Mouse (Mus musculus) neural tube, embryonic 13.5 days (tissue): ENCODE measurements around the gene Ppp1r37. TPM values are rescaled to one million over a fixed set of nuclear protein-coding genes. Genes with fewer than 3 reads are reported as not detected.

Experiments used
- ATAC-seq: fragments of 200-750 bp; cut with Nextera tagmentation; 2 replicates; pipeline ENCODE4 v1.8.0; 2017; ENCODE audit warnings: low read depth, mild to moderate bottlenecking, moderate TSS enrichment, moderate library complexity
- H3K27ac ChIP-seq: fragments of 300-500 bp; sonication (generic); replicated peaks from 2 replicates; pipeline ENCODE4 v1.5.1; 2015; ENCODE audit warnings: moderate library complexity, mild to moderate bottlenecking, inconsistent platforms
- H3K27me3 ChIP-seq: fragments of 300-500 bp; sonication (generic); 2 replicates; pipeline ENCODE4 v1.6.1; 2015; ENCODE audit warnings: mild to moderate bottlenecking, inconsistent platforms
- H3K36me3 ChIP-seq: fragments of 300-500 bp; sonication (generic); 2 replicates; pipeline ENCODE4 v1.6.1; 2015; ENCODE audit warnings: mild to moderate bottlenecking, inconsistent platforms
- H3K4me1 ChIP-seq: fragments of 300-500 bp; sonication (generic); replicated peaks from 2 replicates; pipeline ENCODE4 v1.6.1; 2015; ENCODE audit warnings: inconsistent platforms
- H3K4me2 ChIP-seq: fragments of 300-500 bp; sonication (generic); 2 replicates; pipeline ENCODE4 v1.6.1; 2015; ENCODE audit warnings: inconsistent platforms, mild to moderate bottlenecking, moderate library complexity
- H3K4me3 ChIP-seq: fragments of 300-500 bp; sonication (generic); 2 replicates; pipeline ENCODE4 v1.5.1; 2015; ENCODE audit warnings: mild to moderate bottlenecking, inconsistent platforms
- H3K9ac ChIP-seq: fragments of 300-500 bp; sonication (generic); 2 replicates; pipeline ENCODE4 v1.6.1; 2015; ENCODE audit warnings: moderate library complexity, mild to moderate bottlenecking, inconsistent platforms
- H3K9me3 ChIP-seq: fragments of 300-500 bp; sonication (generic); 2 replicates; pipeline ENCODE4 v1.6.1; 2016; ENCODE audit warnings: inconsistent platforms
- WGBS: fragments of 180-500 bp; shearing (Covaris S2); methylation state at CpG from one replicate; pipeline ENCODE4 v1.1.7; 2015; 5-methylcytosine and 5-hydroxymethylcytosine counted together
- polyA plus RNA-seq: library from polyadenylated mRNA; unstranded; fragments of >200 nt; fragmentation: Nextera tagmentation; extraction: Ambion mirVana; gene quantifications from 2 replicates; pipeline ENCODE4 v1.2.1, GENCODE M21; 2015

Gene Ppp1r37
- polyA plus RNA-seq, 1 experiment from 2014 or later, result 36.5 TPM

GRCm38 (mm10) chr7:19506969-19507611 is 55.8 kb downstream of the Ppp1r37 start:
- H3K27me3 ChIP-seq, result no peaks in the 10 kb centered on the region
- H3K4me2 ChIP-seq, result peak overlapping the region; percentile 84
- H3K9me3 ChIP-seq, result no peaks in the 10 kb centered on the region
- no peaks in the 10 kb centered on the region for H3K36me3 ChIP-seq
- H3K4me1 ChIP-seq, result peaks cover 25% of the 10 kb centered on the region
- peak overlapping the region; percentile 78 for H3K27ac ChIP-seq
- H3K9ac ChIP-seq, result peak overlapping the region; percentile 77
- ATAC-seq, result peak; percentile 25; the same call in 1 of the 2 replicates
- WGBS, result under 1% methylated on average over 69 of the region's 71 CpGs
- H3K4me3 ChIP-seq, result peak overlapping the region; percentile 61

GRCm38 (mm10) chr7:19506326-19506725 is 56.5 kb downstream of the Ppp1r37 start:
- Histone ChIP-seq H3K9ac (no peak overlapping the region), H3K4me2 (peak overlapping the region; percentile 84), H3K4me3 (peak overlapping the region; percentile 61), H3K9me3 (no peaks in the 10 kb centered on the region), H3K36me3 (no peaks in the 10 kb centered on the region), H3K27ac (no peak overlapping the region), H3K27me3 (no peaks in the 10 kb centered on the region), H3K4me1 (peaks cover 25% of the 10 kb centered on the region)
- ATAC-seq, result no peak
- 25% methylated on average over 6 of the region's 6 CpGs for WGBS

DNA sequence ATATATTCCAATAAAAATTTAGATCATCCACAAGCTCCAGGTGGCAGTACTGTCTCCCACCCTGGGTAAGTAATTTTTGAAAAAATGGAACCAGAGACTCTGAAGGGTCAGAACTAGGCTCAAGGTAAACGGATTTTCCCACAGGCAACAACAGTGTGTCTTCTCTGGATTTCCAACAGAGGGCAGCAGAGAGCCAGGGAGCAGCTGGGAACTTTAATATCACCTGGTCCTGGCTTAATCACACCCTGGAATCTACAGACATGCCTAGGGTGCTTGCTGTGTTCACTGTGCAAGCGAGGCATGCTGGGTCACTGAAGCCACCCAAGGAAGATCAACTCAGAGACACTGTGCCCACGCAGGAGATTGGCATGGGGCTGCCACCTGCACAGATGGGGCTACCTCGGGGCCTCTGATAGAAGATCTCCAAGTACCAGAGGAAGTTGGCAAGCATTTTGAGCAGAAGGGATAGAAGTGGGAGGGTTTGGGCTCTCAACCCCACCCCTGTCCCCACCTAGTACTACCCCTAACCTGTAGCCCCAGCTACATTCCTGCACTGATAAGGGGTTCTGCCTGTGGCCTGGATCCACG is 59.3 kb downstream of the Ppp1r37 start:
- ATAC-seq, result no peak
- no peak overlapping the region for H3K27ac ChIP-seq
- H3K4me1 ChIP-seq, result peaks cover 15% of the 10 kb centered on the region
- no peaks in the 10 kb centered on the region for H3K27me3 ChIP-seq
- 39% methylated on average over 5 of the region's 5 CpGs for WGBS
- no peak overlapping the region for H3K4me2 ChIP-seq
- no peaks in the 10 kb centered on the region for H3K36me3 ChIP-seq
- no peak overlapping the region for H3K4me3 ChIP-seq
- H3K9me3 ChIP-seq, result no peaks in the 10 kb centered on the region
- H3K9ac ChIP-seq, result no peak overlapping the region

DNA sequence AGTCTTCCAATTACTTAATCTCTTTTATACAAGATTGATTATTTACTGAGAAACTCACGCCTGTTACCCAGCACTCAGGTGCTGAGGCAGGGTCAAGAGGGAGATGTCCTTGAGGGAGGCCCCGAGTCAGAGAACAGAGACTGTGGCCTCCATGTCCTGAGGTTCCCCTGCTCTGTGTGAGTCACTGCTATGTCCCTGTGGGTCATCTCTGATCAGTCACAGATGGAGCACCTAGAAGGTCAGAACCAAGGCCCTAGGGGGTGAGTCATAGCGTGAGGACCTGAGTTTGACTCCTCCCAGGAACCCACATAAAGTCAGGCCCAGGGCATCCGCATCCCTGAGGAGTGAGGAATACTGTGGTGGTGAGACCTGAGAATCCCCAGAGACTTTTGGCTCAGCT is 61.2 kb downstream of the Ppp1r37 start:
- H3K9ac ChIP-seq, result no peak overlapping the region
- H3K27me3 ChIP-seq, result no peaks in the 10 kb centered on the region
- H3K4me1 ChIP-seq, result peaks cover 4% of the 10 kb centered on the region
- no peak for ATAC-seq
- H3K36me3 ChIP-seq, result no peaks in the 10 kb centered on the region
- no peak overlapping the region for H3K4me2 ChIP-seq
- no peak overlapping the region for H3K4me3 ChIP-seq
- WGBS, result 83% methylated on average over 4 of the region's 4 CpGs
- no peaks in the 10 kb centered on the region for H3K9me3 ChIP-seq
- no peak overlapping the region for H3K27ac ChIP-seq

- WGBS, result 75% methylated on average over 12 of the region's 12 CpGs
- H3K4me3 ChIP-seq, result no peak overlapping the region
- no peak overlapping the region for H3K9ac ChIP-seq
- no peak for ATAC-seq
- H3K27ac ChIP-seq, result no peak overlapping the region
- H3K9me3 ChIP-seq, result no peaks in the 10 kb centered on the region
- no peak overlapping the region for H3K4me2 ChIP-seq
- H3K27me3 ChIP-seq, result no peaks in the 10 kb centered on the region
- H3K4me1 ChIP-seq, result no peaks in the 10 kb centered on the region
- H3K36me3 ChIP-seq, result no peaks in the 10 kb centered on the region
Measured at GRCm38 (mm10) chr7:19500420-19501363, 62.2 kb downstream of the Ppp1r37 start.

GRCm38 (mm10) chr7:19498326-19498725 is 64.5 kb downstream of the Ppp1r37 start:
- Histone ChIP-seq H3K9ac (no peak overlapping the region), H3K27ac (no peak overlapping the region), H3K9me3 (no peaks in the 10 kb centered on the region), H3K4me3 (no peak overlapping the region), H3K27me3 (peaks cover 12% of the 10 kb centered on the region), H3K36me3 (no peaks in the 10 kb centered on the region), H3K4me2 (no peak overlapping the region), H3K4me1 (no peaks in the 10 kb centered on the region)
- 85% methylated on average over 4 of the region's 4 CpGs for WGBS
- ATAC-seq, result no peak

- 78% methylated on average over 5 of the region's 5 CpGs for WGBS
- Histone ChIP-seq H3K4me2 (no peak overlapping the region), H3K36me3 (no peaks in the 10 kb centered on the region), H3K27ac (no peak overlapping the region), H3K27me3 (peaks cover 33% of the 10 kb centered on the region), H3K9ac (no peak overlapping the region), H3K4me1 (peaks cover 6% of the 10 kb centered on the region), H3K9me3 (no peaks in the 10 kb centered on the region), H3K4me3 (no peak overlapping the region)
- ATAC-seq, result no peak
Measured at GRCm38 (mm10) chr7:19496214-19496555, 66.7 kb downstream of the Ppp1r37 start.

DNA sequence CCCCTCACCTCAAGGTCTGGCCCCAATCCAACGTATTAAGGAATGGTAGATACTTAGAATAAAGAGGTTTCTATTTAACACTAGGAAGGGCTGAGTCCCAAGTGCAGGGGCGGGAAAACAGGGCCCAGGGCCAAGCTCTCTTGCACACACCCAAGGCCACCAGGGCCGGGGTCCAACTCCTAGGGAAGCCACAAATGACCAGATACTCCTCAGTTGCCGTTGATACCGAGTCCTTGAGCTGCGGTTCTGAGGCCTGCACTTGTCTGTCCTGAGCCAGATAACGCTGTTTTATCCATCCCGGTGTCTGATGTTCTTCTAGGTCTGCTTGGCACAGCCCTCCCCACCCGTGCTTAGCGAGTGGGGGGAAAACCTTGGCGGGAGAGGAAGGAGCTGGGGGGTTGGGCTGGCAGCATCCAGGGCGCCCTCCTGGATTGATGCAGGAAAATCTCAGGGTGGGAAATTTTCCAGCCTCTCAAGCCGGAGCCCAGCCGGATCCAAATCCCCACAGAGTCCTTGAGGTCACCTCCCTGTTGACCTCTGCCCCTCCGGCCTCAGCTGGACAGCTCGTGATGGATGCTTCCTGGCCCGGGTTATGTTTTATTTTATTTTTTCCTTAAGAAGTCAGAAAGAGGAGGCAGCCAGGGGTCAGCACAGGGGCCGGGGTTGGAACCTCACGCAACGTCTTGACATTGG is 67.2 kb downstream of the Ppp1r37 start:
- ATAC-seq, result no peak
- no peak overlapping the region for H3K9ac ChIP-seq
- peaks cover 6% of the 10 kb centered on the region for H3K4me1 ChIP-seq
- H3K9me3 ChIP-seq, result no peaks in the 10 kb centered on the region
- no peaks in the 10 kb centered on the region for H3K36me3 ChIP-seq
- 77% methylated on average over 20 of the region's 20 CpGs for WGBS
- H3K4me3 ChIP-seq, result no peak overlapping the region
- H3K27ac ChIP-seq, result no peak overlapping the region
- H3K27me3 ChIP-seq, result peaks cover 38% of the 10 kb centered on the region
- H3K4me2 ChIP-seq, result no peak overlapping the region

DNA sequence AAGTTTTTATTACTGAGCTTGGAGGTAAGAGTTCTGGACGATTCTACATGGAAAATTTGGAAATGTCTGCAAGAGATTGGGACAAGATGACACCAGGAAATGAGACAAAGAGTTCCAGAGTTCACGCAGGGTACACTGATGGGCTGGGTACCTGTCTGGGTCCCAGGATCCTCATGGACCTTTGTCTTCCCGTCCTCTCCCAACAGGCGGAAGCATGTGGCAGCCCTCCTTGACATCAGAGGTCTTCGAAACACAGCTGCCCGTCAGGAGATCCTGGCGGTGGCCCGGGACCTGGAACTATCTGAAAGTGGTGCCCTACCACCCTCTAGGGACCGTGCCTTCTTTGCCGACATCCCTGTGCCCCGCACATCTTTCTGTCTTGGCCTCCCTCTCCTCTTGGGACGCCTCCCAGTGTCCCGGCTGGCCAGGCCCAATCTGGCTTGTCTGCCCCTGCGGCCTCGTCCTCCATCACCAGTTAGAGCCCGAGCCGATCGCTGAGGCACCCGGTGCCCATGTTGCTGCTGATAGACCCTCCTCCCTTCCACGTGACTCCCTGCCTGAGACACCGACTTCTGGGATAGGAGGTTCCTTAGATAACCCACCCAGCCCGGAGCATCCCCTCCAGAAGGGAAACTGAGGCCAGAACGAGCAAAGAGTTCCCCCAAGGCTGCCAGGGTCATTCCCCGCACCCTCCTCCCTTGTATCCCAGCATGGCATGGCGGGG is 68.0 kb downstream of the Ppp1r37 start:
- H3K36me3 ChIP-seq, result no peaks in the 10 kb centered on the region
- H3K27ac ChIP-seq, result no peak overlapping the region
- H3K27me3 ChIP-seq, result peaks cover 45% of the 10 kb centered on the region
- H3K9ac ChIP-seq, result no peak overlapping the region
- ATAC-seq, result no peak
- no peaks in the 10 kb centered on the region for H3K9me3 ChIP-seq
- H3K4me2 ChIP-seq, result no peak overlapping the region
- H3K4me3 ChIP-seq, result no peak overlapping the region
- H3K4me1 ChIP-seq, result peaks cover 6% of the 10 kb centered on the region
- WGBS, result 83% methylated on average over 25 of the region's 25 CpGs

DNA sequence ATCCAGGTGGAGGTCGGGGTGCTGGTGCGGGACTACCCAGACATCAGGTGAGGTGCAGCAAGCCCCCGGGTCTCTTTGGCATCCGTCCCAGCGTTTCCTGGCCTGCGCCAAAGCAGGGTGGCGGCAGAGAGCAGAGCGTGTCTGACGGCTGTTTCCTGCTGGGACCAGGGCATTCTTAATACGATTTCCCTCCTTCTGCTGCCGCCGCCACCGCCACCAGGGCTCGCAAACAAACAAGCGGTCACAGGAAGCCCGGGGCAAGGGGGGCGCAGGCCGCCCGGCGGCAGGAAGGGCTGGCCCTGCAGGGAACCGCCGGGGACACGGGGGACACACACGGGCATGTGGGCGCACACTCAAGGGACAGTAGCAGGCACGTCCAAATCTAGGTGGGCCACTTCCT is 71.1 kb downstream of the Ppp1r37 start:
- no peaks in the 10 kb centered on the region for H3K36me3 ChIP-seq
- peak overlapping the region; percentile 42 for H3K4me2 ChIP-seq
- H3K4me3 ChIP-seq, result peak overlapping the region; percentile 18
- no peak for ATAC-seq
- peaks cover 12% of the 10 kb centered on the region for H3K4me1 ChIP-seq
- WGBS, result 5% methylated on average over 16 of the region's 26 CpGs
- no peaks in the 10 kb centered on the region for H3K9me3 ChIP-seq
- H3K27ac ChIP-seq, result no peak overlapping the region
- peaks cover 76% of the 10 kb centered on the region for H3K27me3 ChIP-seq
- peak overlapping the region; percentile 54; the same call in 1 of the 2 replicates for H3K9ac ChIP-seq

GRCm38 (mm10) chr7:19489525-19489924 is 73.4 kb downstream of the Ppp1r37 start:
- 3% methylated on average over 31 of the region's 31 CpGs for WGBS
- Histone ChIP-seq H3K9me3 (no peaks in the 10 kb centered on the region), H3K36me3 (no peaks in the 10 kb centered on the region), H3K27me3 (peaks cover 73% of the 10 kb centered on the region), H3K27ac (no peak overlapping the region), H3K4me2 (peak overlapping the region; percentile 52), H3K4me1 (peaks cover 12% of the 10 kb centered on the region), H3K4me3 (peak overlapping the region; percentile 27), H3K9ac (peak overlapping the region; percentile 56; the same call in 1 of the 2 replicates)
- peak; percentile 38; the same call in 1 of the 2 replicates for ATAC-seq
